Comparison of ENCODE assay signal across 9 mouse cellular contexts in the genomic region with DNA sequence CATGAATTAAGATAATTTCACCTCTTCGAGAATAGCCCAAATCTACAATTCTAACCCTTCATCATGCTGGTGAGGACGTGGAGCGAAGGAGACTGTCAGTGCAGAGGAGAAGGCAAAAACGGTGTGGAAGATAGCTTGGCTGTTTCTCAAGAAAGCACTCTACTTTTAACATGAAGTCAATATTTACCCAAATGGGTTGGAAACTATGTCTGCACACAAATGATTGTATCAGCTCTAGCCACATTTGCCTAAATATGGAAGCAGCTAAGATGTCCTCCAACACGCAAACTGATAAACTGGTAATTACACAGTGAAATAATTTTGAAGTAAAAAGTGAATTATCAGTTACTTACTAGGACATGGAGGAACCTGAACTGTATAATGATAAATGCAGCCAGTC. TPM values are rescaled to one million over a fixed set of nuclear protein-coding genes. Genes with fewer than 3 reads are reported as not detected.
DNase-seq lines count a peak whose midpoint lies in the region; ATAC-seq lines count a peak whose summit lies in the region.
"Had no signal": no experiment of that assay in that cellular context is flagged by ENCODE, and none has a peak within 500 bp of the region (broad histone marks: within the 10 kb centered on the region; RNA-seq: fewer than 3 reads in every experiment).

No protein-coding gene starts in this region.

- no peak overlapping the region; the same call in 1 of the 2 replicates for H3K9ac ChIP-seq in kidney, embryonic 14.5 days (ENCODE audit: low read depth, low read length)
- no peak overlapping the region; the same call in 1 of the 2 replicates for H3K9ac ChIP-seq in intestine, embryonic 14.5 days (ENCODE audit: low read length)
- H3K9ac ChIP-seq in midbrain, embryonic 16.5 days (ENCODE audit: low read depth, low read length): no peak overlapping the region

- H3K4me1 ChIP-seq in kidney, embryonic 14.5 days (ENCODE audit: control insufficient read depth, insufficient read depth, low read length): peaks cover 22% of the 10 kb centered on the region
- peaks cover 39% of the 10 kb centered on the region for H3K4me1 ChIP-seq in embryonic facial prominence, embryonic 10.5 days
- H3K4me1 ChIP-seq in intestine, embryonic 14.5 days (replicated peaks; ENCODE audit: control insufficient read depth, insufficient read depth, low read length): peaks cover 18% of the 10 kb centered on the region
- peaks cover 27% of the 10 kb centered on the region for H3K4me1 ChIP-seq in midbrain, embryonic 16.5 days (ENCODE audit: control insufficient read depth, insufficient read depth, low read length)

- peak overlapping the region; percentile 69 for H3K4me2 ChIP-seq in kidney, embryonic 14.5 days (replicated peaks; ENCODE audit: low read depth, low read length)
- H3K4me2 ChIP-seq in intestine, embryonic 14.5 days (ENCODE audit: low read length): peak overlapping the region; percentile 94
- H3K4me2 ChIP-seq in midbrain, embryonic 16.5 days (ENCODE audit: low read length): peak overlapping the region; percentile 79; the same call in 1 of the 2 replicates

- H3K36me3 ChIP-seq in kidney, embryonic 14.5 days (ENCODE audit: control insufficient read depth, insufficient read depth, low read length): peaks cover 44% of the 10 kb centered on the region
- H3K36me3 ChIP-seq in embryonic facial prominence, embryonic 10.5 days (replicated peaks): peaks cover 54% of the 10 kb centered on the region
- peaks cover 47% of the 10 kb centered on the region for H3K36me3 ChIP-seq in intestine, embryonic 14.5 days (ENCODE audit: control insufficient read depth, insufficient read depth, low read length)
- no peaks in the 10 kb centered on the region for H3K36me3 ChIP-seq in midbrain, embryonic 16.5 days (ENCODE audit: control insufficient read depth, insufficient read depth, low read length)

- no peak for ATAC-seq in kidney, embryonic 14.5 days (ENCODE audit: low FRiP score, low TSS enrichment)
- no peak for ATAC-seq in intestine, embryonic 14.5 days (replicated peaks; ENCODE audit: low FRiP score, low TSS enrichment, low read depth)
- ATAC-seq in midbrain, embryonic 16.5 days: no peak

- no peak overlapping the region for H3K27ac ChIP-seq in kidney, embryonic 14.5 days (ENCODE audit: low read depth, low read length)
- peak overlapping the region; percentile 98; the same call in 1 of the 2 replicates for H3K27ac ChIP-seq in embryonic facial prominence, embryonic 10.5 days (replicated peaks)
- H3K27ac ChIP-seq in intestine, embryonic 14.5 days (ENCODE audit: low read depth): peak overlapping the region; percentile 96
- no peak overlapping the region; the same call in 1 of the 2 replicates for H3K27ac ChIP-seq in midbrain, embryonic 16.5 days (ENCODE audit: low read length)

- H3K4me3 ChIP-seq in kidney, embryonic 14.5 days (ENCODE audit: low read length): peak overlapping the region; percentile 81; the same call in 1 of the 2 replicates
- peak overlapping the region; percentile 78 for H3K4me3 ChIP-seq in embryonic facial prominence, embryonic 10.5 days
- H3K4me3 ChIP-seq in intestine, embryonic 14.5 days (ENCODE audit: low read depth, low read length): peak overlapping the region; percentile 76
- H3K4me3 ChIP-seq in midbrain, embryonic 16.5 days (ENCODE audit: low read depth, low read length): no peak overlapping the region

- WGBS in kidney, embryonic 14.5 days: 85% methylated on average over 5 of the region's 5 CpGs
- WGBS in embryonic facial prominence, embryonic 10.5 days: 88% methylated on average over 5 of the region's 5 CpGs
- WGBS in intestine, embryonic 14.5 days: 79% methylated on average over 5 of the region's 5 CpGs
- 89% methylated on average over 5 of the region's 5 CpGs for WGBS in midbrain, embryonic 16.5 days

- no peak for DNase-seq in kidney, postnatal 36 days
- DNase-seq in embryonic facial prominence, embryonic 10.5 days (ENCODE audit: low spot score): no peak
- DNase-seq in intestine, embryonic 14.5 days (ENCODE audit: low spot score): no peak
- no peak for DNase-seq in urinary bladder, postnatal 10 days (ENCODE audit: low spot score)
- no peak for DNase-seq in thymus, postnatal 10 days (ENCODE audit: low spot score in 2 of 2)
- DNase-seq in thymus, postnatal 4 days: no peak
- DNase-seq: gastrocnemius, postnatal 10 days had no signal

- no peaks in the 10 kb centered on the region for H3K27me3 ChIP-seq in kidney, embryonic 14.5 days (ENCODE audit: control insufficient read depth, insufficient read depth, low read length)
- no peaks in the 10 kb centered on the region for H3K27me3 ChIP-seq in embryonic facial prominence, embryonic 10.5 days (replicated peaks; ENCODE audit: low read depth, poor library complexity, severe bottlenecking)
- H3K27me3 ChIP-seq in intestine, embryonic 14.5 days (replicated peaks; ENCODE audit: control insufficient read depth, insufficient read depth, low read length): no peaks in the 10 kb centered on the region
- H3K27me3 ChIP-seq in midbrain, embryonic 16.5 days (ENCODE audit: control insufficient read depth, insufficient read depth, low read depth, low read length): no peaks in the 10 kb centered on the region

- no peaks in the 10 kb centered on the region for H3K9me3 ChIP-seq in kidney, embryonic 14.5 days (ENCODE audit: control insufficient read depth, low read length)
- no peaks in the 10 kb centered on the region for H3K9me3 ChIP-seq in embryonic facial prominence, embryonic 10.5 days
- H3K9me3 ChIP-seq in intestine, embryonic 14.5 days (ENCODE audit: control insufficient read depth, low read length): no peaks in the 10 kb centered on the region
- H3K9me3 ChIP-seq in midbrain, embryonic 16.5 days (replicated peaks; ENCODE audit: control insufficient read depth, low read length, poor library complexity, severe bottlenecking): no peaks in the 10 kb centered on the region

RNA-seq across cellular contexts. Expression of gene Ing5, which starts 1.0 kb away (rescaled TPM):
- 10.7 and 18.5 TPM in 2 replicates for polyA plus RNA-seq in kidney, embryonic 14.5 days (2014; fragmentation: Nextera tagmentation; extraction: Ambion mirVana)
- polyA plus RNA-seq in embryonic facial prominence, embryonic 10.5 days (2016; fragmentation: Nextera tagmentation; extraction: Ambion mirVana): 26.3 and 27.2 TPM in 2 replicates
- polyA plus RNA-seq in intestine, embryonic 14.5 days (2014; fragmentation: Nextera tagmentation; extraction: Ambion mirVana): 19.7 and 23.2 TPM in 2 replicates
- polyA plus RNA-seq in midbrain, embryonic 16.5 days (2015; fragmentation: Nextera tagmentation; extraction: Ambion mirVana): 10.0 and 10.4 TPM in 2 replicates

RNA-seq across cellular contexts. Expression of gene Dtymk, which starts 1.0 kb away (rescaled TPM):
- 287 and 307 TPM in 2 replicates for polyA plus RNA-seq in kidney, embryonic 14.5 days (2014; fragmentation: Nextera tagmentation; extraction: Ambion mirVana)
- polyA plus RNA-seq in embryonic facial prominence, embryonic 10.5 days (2016; fragmentation: Nextera tagmentation; extraction: Ambion mirVana): 280 and 291 TPM in 2 replicates
- 272 and 288 TPM in 2 replicates for polyA plus RNA-seq in intestine, embryonic 14.5 days (2014; fragmentation: Nextera tagmentation; extraction: Ambion mirVana)
- polyA plus RNA-seq in midbrain, embryonic 16.5 days (2015; fragmentation: Nextera tagmentation; extraction: Ambion mirVana): 134 and 140 TPM in 2 replicates

RNA-seq across cellular contexts. Expression of gene D2hgdh, which starts 21.9 kb away (rescaled TPM):
- 10.8 and 13.2 TPM in 2 replicates for polyA plus RNA-seq in kidney, embryonic 14.5 days (2014; fragmentation: Nextera tagmentation; extraction: Ambion mirVana)
- polyA plus RNA-seq in embryonic facial prominence, embryonic 10.5 days (2016; fragmentation: Nextera tagmentation; extraction: Ambion mirVana): 15.0 and 15.7 TPM in 2 replicates
- 13.5 and 14.8 TPM in 2 replicates for polyA plus RNA-seq in intestine, embryonic 14.5 days (2014; fragmentation: Nextera tagmentation; extraction: Ambion mirVana)
- polyA plus RNA-seq in midbrain, embryonic 16.5 days (2015; fragmentation: Nextera tagmentation; extraction: Ambion mirVana): 15.7 and 16.7 TPM in 2 replicates

RNA-seq across cellular contexts. Expression of gene Thap4, which starts 48.1 kb away (rescaled TPM):
- 58.6 and 64.8 TPM in 2 replicates for polyA plus RNA-seq in kidney, embryonic 14.5 days (2014; fragmentation: Nextera tagmentation; extraction: Ambion mirVana)
- 51.6 and 51.7 TPM in 2 replicates for polyA plus RNA-seq in embryonic facial prominence, embryonic 10.5 days (2016; fragmentation: Nextera tagmentation; extraction: Ambion mirVana)
- 60.1 and 63.8 TPM in 2 replicates for polyA plus RNA-seq in intestine, embryonic 14.5 days (2014; fragmentation: Nextera tagmentation; extraction: Ambion mirVana)
- polyA plus RNA-seq in midbrain, embryonic 16.5 days (2015; fragmentation: Nextera tagmentation; extraction: Ambion mirVana): 54.8 TPM in 2 replicates

RNA-seq across cellular contexts. Expression of gene Atg4b, which starts 51.5 kb away (rescaled TPM):
- polyA plus RNA-seq in kidney, embryonic 14.5 days (2014; fragmentation: Nextera tagmentation; extraction: Ambion mirVana): 80.8 and 95.7 TPM in 2 replicates
- 95.3 and 98.1 TPM in 2 replicates for polyA plus RNA-seq in embryonic facial prominence, embryonic 10.5 days (2016; fragmentation: Nextera tagmentation; extraction: Ambion mirVana)
- 82.4 and 92.0 TPM in 2 replicates for polyA plus RNA-seq in intestine, embryonic 14.5 days (2014; fragmentation: Nextera tagmentation; extraction: Ambion mirVana)
- polyA plus RNA-seq in midbrain, embryonic 16.5 days (2015; fragmentation: Nextera tagmentation; extraction: Ambion mirVana): 92.5 and 109 TPM in 2 replicates

Comparison
In these comparisons a context has a peak if more than half of its experiments do, and no peak if none do; other contexts are left out.
1. H3K27ac ChIP-seq: peak in embryonic facial prominence, embryonic 10.5 days (single experiment) and intestine, embryonic 14.5 days (single experiment); none in kidney, embryonic 14.5 days (single experiment) and midbrain, embryonic 16.5 days (single experiment).
2. Peak in every context shown above with its lines, with median percentiles within 50 percentile points of each other: H3K4me2 ChIP-seq.